Mouse (Mus musculus) embryo, embryonic 10 days (tissue): ENCODE measurements around the gene Fam122a.

Experiments
- DNase-seq: peaks from one replicate; pipeline ENCODE4 v3.0.0-alpha.2; 2015; ENCODE audit warnings: low spot score

Gene Fam122a

DNA sequence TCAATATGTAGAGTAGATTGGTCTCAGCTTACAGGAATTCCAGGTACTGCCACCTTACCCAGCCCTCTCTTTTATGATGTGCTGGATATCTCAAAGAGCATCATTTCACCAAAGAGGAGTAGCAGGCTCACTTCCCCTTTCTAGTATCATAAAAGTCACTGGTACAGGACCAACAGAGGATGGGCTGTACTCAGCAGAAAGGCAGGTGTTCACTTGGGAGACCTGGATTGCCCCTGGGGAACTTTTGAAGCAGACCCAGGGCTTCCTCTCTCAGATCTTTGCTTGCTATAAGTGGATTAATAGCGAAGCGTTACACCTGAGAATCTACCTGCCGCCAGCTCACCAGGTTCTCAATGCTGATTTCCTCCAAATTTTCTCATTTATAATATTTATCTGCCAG is 49.1 kb downstream of the Fam122a start:
- no peak for DNase-seq

DNA sequence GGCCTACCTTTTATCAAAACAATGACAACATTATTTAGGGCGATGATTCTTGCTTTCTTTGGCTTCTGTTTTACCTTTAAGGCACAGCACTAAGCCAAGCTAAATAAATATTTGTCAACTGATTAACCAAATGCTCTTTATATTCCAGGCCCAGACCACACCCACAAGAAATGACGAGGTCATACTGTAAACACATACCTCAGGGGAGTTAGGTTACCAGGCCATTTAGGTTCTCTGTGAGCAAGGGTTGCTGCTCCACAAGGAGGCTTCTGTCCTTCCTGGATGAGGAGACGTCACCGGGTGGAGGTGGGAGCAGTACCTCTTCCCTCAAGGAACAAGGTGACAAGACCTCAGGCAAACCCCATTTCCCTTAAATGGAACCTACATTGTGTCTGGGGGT is 49.9 kb downstream of the Fam122a start:
- no peak for DNase-seq

DNA sequence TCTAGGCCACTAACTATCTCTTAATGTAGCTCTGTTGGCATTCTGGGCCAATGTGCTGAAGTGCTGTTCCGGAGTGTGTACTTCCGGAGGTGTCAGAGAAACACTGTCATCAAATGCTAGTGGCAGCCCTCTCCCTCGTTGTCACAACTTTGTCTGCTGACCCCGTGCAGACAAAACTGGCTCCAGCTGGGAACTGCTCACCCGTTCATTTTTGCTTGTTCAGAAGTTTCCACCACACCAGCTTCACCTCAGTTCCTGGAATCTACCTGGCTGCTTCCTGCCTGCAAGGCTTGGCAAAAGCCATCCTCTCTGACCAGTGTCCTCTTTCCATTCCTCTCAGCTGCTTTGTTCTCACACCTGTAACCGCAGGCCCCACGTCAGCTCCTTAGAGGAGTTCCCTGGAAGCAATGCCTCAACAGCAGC is 50.4 kb downstream of the Fam122a start:
- DNase-seq = no peak
